Mouse (Mus musculus): ENCODE data around the gene Snta1. TPM values are rescaled to one million over a fixed set of nuclear protein-coding genes. Genes with fewer than 3 reads are reported as not detected.

Gene Snta1
- polyA plus RNA-seq, 1 experiment, result not detected

- WGBS, result 88% methylated on average over 2 of the region's 2 CpGs
- Histone ChIP-seq H3K4me3 (ENCODE audit: insufficient read depth, low read depth, low read length) (no peak overlapping the region), H3K27ac (ENCODE audit: insufficient read depth, low read depth, low read length) (no peak overlapping the region), H3K4me1 (ENCODE audit: control insufficient read depth, insufficient read depth, low read length) (no peaks in the 10 kb centered on the region)
- TF ChIP-seq POLR2A (IDR thresholded peaks at IDR 0.05; ENCODE audit: insufficient read depth, low read depth, low read length), result no peak
- TF ChIP-seq CTCF (IDR thresholded peaks at IDR 0.05; ENCODE audit: insufficient read depth, low read depth, low read length), result no peak
Measured at GRCm38 (mm10) chr2:154396529-154396928, 11.4 kb downstream of the Snta1 start.

- WGBS, result 71% methylated on average over 3 of the region's 3 CpGs
- Histone ChIP-seq H3K4me1 (ENCODE audit: control insufficient read depth, insufficient read depth, low read length) (peaks cover 9% of the 10 kb centered on the region; the same call in 1 of the 2 replicates), H3K27ac (ENCODE audit: insufficient read depth, low read depth, low read length) (no peak overlapping the region), H3K4me3 (ENCODE audit: insufficient read depth, low read depth, low read length) (no peak overlapping the region)
- TF ChIP-seq CTCF (IDR thresholded peaks at IDR 0.05; ENCODE audit: insufficient read depth, low read depth, low read length) (no peak), POLR2A (IDR thresholded peaks at IDR 0.05; ENCODE audit: insufficient read depth, low read depth, low read length) (no peak)
Measured at GRCm38 (mm10) chr2:154394602-154395001, 13.3 kb downstream of the Snta1 start.

- Histone ChIP-seq H3K4me3 (ENCODE audit: insufficient read depth, low read depth, low read length) (no peak overlapping the region), H3K27ac (ENCODE audit: insufficient read depth, low read depth, low read length) (no peak overlapping the region), H3K4me1 (ENCODE audit: control insufficient read depth, insufficient read depth, low read length) (peaks cover 9% of the 10 kb centered on the region; the same call in 1 of the 2 replicates)
- WGBS, result 56% methylated on average over 11 of the region's 11 CpGs
- TF ChIP-seq POLR2A (IDR thresholded peaks at IDR 0.05; ENCODE audit: insufficient read depth, low read depth, low read length) (no peak), CTCF (IDR thresholded peaks at IDR 0.05; ENCODE audit: insufficient read depth, low read depth, low read length) (no peak)
Measured at GRCm38 (mm10) chr2:154390180-154390964, 17.5 kb downstream of the Snta1 start.

- WGBS, result 50% methylated on average over 7 of the region's 7 CpGs
- H3K27ac ChIP-seq (ENCODE audit: insufficient read depth, low read depth, low read length), result peak overlapping the region; percentile 22; the same call in 1 of the 2 replicates
- peaks cover 8% of the 10 kb centered on the region for H3K4me1 ChIP-seq (ENCODE audit: control insufficient read depth, insufficient read depth, low read length)
- no peak overlapping the region for H3K4me3 ChIP-seq (ENCODE audit: insufficient read depth, low read depth, low read length)
- no peak for TF ChIP-seq CTCF (IDR thresholded peaks at IDR 0.05; ENCODE audit: insufficient read depth, low read depth, low read length)
- no peak for TF ChIP-seq POLR2A (IDR thresholded peaks at IDR 0.05; ENCODE audit: insufficient read depth, low read depth, low read length)
Measured at GRCm38 (mm10) chr2:154379103-154379502, 28.8 kb downstream of the Snta1 start.

- peaks cover 10% of the 10 kb centered on the region for H3K4me1 ChIP-seq (ENCODE audit: control insufficient read depth, insufficient read depth, low read length)
- H3K27ac ChIP-seq (ENCODE audit: insufficient read depth, low read depth, low read length), result no peak overlapping the region
- 62% methylated on average over 6 of the region's 6 CpGs for WGBS
- H3K4me3 ChIP-seq (ENCODE audit: insufficient read depth, low read depth, low read length), result no peak overlapping the region
- TF ChIP-seq POLR2A (IDR thresholded peaks at IDR 0.05; ENCODE audit: insufficient read depth, low read depth, low read length) (no peak), CTCF (IDR thresholded peaks at IDR 0.05; ENCODE audit: insufficient read depth, low read depth, low read length) (no peak)
Measured at GRCm38 (mm10) chr2:154374807-154375601, 32.9 kb downstream of the Snta1 start.

- Histone ChIP-seq H3K4me3 (ENCODE audit: insufficient read depth, low read depth, low read length) (no peak overlapping the region), H3K27ac (ENCODE audit: insufficient read depth, low read depth, low read length) (no peak overlapping the region), H3K4me1 (ENCODE audit: control insufficient read depth, insufficient read depth, low read length) (peaks cover 6% of the 10 kb centered on the region)
- 58% methylated on average over 6 of the region's 6 CpGs for WGBS
- TF ChIP-seq CTCF (IDR thresholded peaks at IDR 0.05; ENCODE audit: insufficient read depth, low read depth, low read length) (no peak), POLR2A (IDR thresholded peaks at IDR 0.05; ENCODE audit: insufficient read depth, low read depth, low read length) (no peak)
Measured at GRCm38 (mm10) chr2:154373961-154374632, 33.8 kb downstream of the Snta1 start.

- TF ChIP-seq CTCF (IDR thresholded peaks at IDR 0.05; ENCODE audit: insufficient read depth, low read depth, low read length), result no peak
- TF ChIP-seq POLR2A (IDR thresholded peaks at IDR 0.05; ENCODE audit: insufficient read depth, low read depth, low read length), result no peak
- peaks cover 2% of the 10 kb centered on the region; the same call in 1 of the 2 replicates for H3K4me1 ChIP-seq (ENCODE audit: control insufficient read depth, insufficient read depth, low read length)
- WGBS, result 12% methylated on average over 9 of the region's 9 CpGs
- peak within 1 kb of the TSS; percentile 61 for H3K4me3 ChIP-seq (ENCODE audit: insufficient read depth, low read depth, low read length)
- H3K27ac ChIP-seq (ENCODE audit: insufficient read depth, low read depth, low read length), result peak within 1 kb of the TSS; percentile 27; the same call in 1 of the 2 replicates
Measured at GRCm38 (mm10) chr2:154372842-154373500, 34.9 kb downstream of the Snta1 start, which contains the start of gene Cdk5rap1. Gene Cdk5rap1, minus strand, starts transcription at chr2:154373010.

- Histone ChIP-seq H3K27ac (ENCODE audit: insufficient read depth, low read depth, low read length) (peak overlapping the region; percentile 27; the same call in 1 of the 2 replicates), H3K4me3 (ENCODE audit: insufficient read depth, low read depth, low read length) (peak overlapping the region; percentile 61), H3K4me1 (ENCODE audit: control insufficient read depth, insufficient read depth, low read length) (peaks cover 2% of the 10 kb centered on the region; the same call in 1 of the 2 replicates)
- TF ChIP-seq POLR2A (IDR thresholded peaks at IDR 0.05; ENCODE audit: insufficient read depth, low read depth, low read length) (peak; percentile 80), CTCF (IDR thresholded peaks at IDR 0.05; ENCODE audit: insufficient read depth, low read depth, low read length) (no peak)
- under 1% methylated on average over 42 of the region's 42 CpGs for WGBS
Measured at GRCm38 (mm10) chr2:154372151-154372829, 35.6 kb downstream of the Snta1 start.

Data from olfactory bulb, adult 2 months (tissue).